Mouse (Mus musculus): ENCODE results near the gene Gm17387.

- 0 out of 2 replicates have a peak, but pooled peaks have one; percentile 6 for TF ChIP-seq GATA1 (IDR thresholded peaks at IDR 0.05; ENCODE audit: low read length)
- peak; percentile 47; the same call in 2 of the 3 replicates for TF ChIP-seq TAL1 (IDR thresholded peaks at IDR 0.05; ENCODE audit: low read length)
Observed at GRCm38 (mm10) chr7:141042539-141042938, 13.6 kb downstream of the Gm17387 start.

Measured in erythroblast, embryonic 14.5 days (primary cell).